Mouse (Mus musculus) midbrain, embryonic 14.5 days (tissue): Measurements from ENCODE around the gene Trib2. TPM values are rescaled to one million over a fixed set of nuclear protein-coding genes. Genes with fewer than 3 reads are reported as not detected.

Experiments used
- ATAC-seq: fragments of 200-750 bp; cut with Nextera tagmentation; 2 replicates; pipeline ENCODE4 v1.8.0; 2017; ENCODE audit warnings: moderate number of reproducible peaks, moderate library complexity; ENCODE audit not compliant: low FRiP score, low TSS enrichment
- DNase-seq: peaks from one replicate; pipeline ENCODE4 v3.0.0-alpha.2; 2015
- H3K27ac ChIP-seq: fragments of 300-500 bp; sonication (generic); replicated peaks from 2 replicates; pipeline ENCODE4 v1.5.1; 2014; ENCODE audit warnings: mild to moderate bottlenecking, low read depth, low read length, moderate library complexity
- H3K27me3 ChIP-seq: fragments of 300-500 bp; sonication (generic); 2 replicates; pipeline ENCODE4 v1.6.1; 2014; ENCODE audit warnings: low read length, control low read depth, mixed read lengths; ENCODE audit not compliant: control insufficient read depth, insufficient read depth
- H3K36me3 ChIP-seq: fragments of 300-500 bp; sonication (generic); 2 replicates; pipeline ENCODE4 v1.6.1; 2014; ENCODE audit warnings: low read length, control low read depth; ENCODE audit not compliant: control insufficient read depth, insufficient read depth
- H3K4me1 ChIP-seq: fragments of 300-500 bp; sonication (generic); 2 replicates; pipeline ENCODE4 v1.6.1; 2014; ENCODE audit warnings: mild to moderate bottlenecking, antibody characterized with exemption, low read length, control low read depth; ENCODE audit not compliant: control insufficient read depth, insufficient read depth
- H3K4me2 ChIP-seq: fragments of 300-500 bp; sonication (generic); 2 replicates; pipeline ENCODE4 v1.6.1; 2014; ENCODE audit warnings: mild to moderate bottlenecking, low read length, moderate library complexity
- H3K4me3 ChIP-seq: fragments of 300-500 bp; sonication (generic); replicated peaks from 2 replicates; pipeline ENCODE4 v1.5.1; 2014; ENCODE audit warnings: low read depth, low read length
- H3K9ac ChIP-seq: fragments of 300-500 bp; sonication (generic); replicated peaks from 2 replicates; pipeline ENCODE4 v1.6.1; 2014; ENCODE audit warnings: mild to moderate bottlenecking, low read length, moderate library complexity
- H3K9me3 ChIP-seq: fragments of 300-500 bp; sonication (generic); 2 replicates; pipeline ENCODE4 v1.6.1; 2016; ENCODE audit warnings: low read length, control low read depth, mixed read lengths; ENCODE audit not compliant: control insufficient read depth
- WGBS: fragments of 180-500 bp; shearing (Covaris S2); extraction: QIAGEN DNeasy Blood & Tissue Kit; methylation state at CpG from one replicate; pipeline ENCODE4 v1.1.7; 2014; 5-methylcytosine and 5-hydroxymethylcytosine counted together
- polyA plus RNA-seq: library from polyadenylated mRNA; unstranded; fragments of >200 nt; fragmentation: Nextera tagmentation; extraction: Ambion mirVana; gene quantifications from 2 replicates; pipeline ENCODE4 v1.2.1, GENCODE M21; 2014

Gene Trib2
- polyA plus RNA-seq, 1 experiment from 2014 or later, result 167 TPM

DNA sequence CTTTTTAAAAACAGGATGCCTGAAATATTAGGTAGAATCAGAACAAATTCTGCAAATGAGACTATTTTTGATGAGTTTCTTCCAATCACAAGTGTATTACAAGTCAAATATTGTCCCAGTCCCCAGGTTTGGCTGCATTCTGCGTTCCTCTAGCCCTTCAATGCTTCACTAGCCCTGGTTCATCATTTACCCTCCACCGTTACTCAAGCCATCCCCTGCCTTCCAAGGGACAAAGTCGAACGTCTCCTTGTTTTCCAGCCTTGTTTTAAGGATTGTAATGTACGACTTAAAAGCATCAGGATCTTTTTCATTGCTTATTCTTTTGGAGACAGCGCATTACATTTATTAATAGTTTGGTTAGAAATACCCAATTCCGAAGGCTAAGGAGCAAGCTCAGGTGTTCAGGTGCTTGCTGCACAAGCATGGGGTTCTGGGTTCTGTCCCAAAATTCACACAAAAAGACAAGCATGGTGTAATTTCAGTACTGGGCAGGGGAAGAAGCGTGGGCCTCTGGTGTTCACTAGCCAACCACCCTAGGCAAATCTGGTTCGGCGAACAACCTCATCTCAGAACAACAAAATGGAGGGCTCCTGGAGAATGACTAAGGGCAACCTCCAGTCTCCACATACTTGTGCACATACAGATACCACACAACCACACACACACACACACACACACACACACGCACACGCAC is 24.3 kb upstream of the Trib2 start:
- H3K4me1 ChIP-seq, result no peaks in the 10 kb centered on the region
- H3K9ac ChIP-seq, result no peak overlapping the region
- WGBS, result 92% methylated on average over 12 of the region's 12 CpGs
- DNase-seq (no peak), ATAC-seq (no peak)
- H3K4me2 ChIP-seq, result no peak overlapping the region
- no peak overlapping the region for H3K27ac ChIP-seq
- no peak overlapping the region for H3K4me3 ChIP-seq
- no peaks in the 10 kb centered on the region for H3K9me3 ChIP-seq
- no peaks in the 10 kb centered on the region for H3K27me3 ChIP-seq
- H3K36me3 ChIP-seq, result no peaks in the 10 kb centered on the region

DNA sequence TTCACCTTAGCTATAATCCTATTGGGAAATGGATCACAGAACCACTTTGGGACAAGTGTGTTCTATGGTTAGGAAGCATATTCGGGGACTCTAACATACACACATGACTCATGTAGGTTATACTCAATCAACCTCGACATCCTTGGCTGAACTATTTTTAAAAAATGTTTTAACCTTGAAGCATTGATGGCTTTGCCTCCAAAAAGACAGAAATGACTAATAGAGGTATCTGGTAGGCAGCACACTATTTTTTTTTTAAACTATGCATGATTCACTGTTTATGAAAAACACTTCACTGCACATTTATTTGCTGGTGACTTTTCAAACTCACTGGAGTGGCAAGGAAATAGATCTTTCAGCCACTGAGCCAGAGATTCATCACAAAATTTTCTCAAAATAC is 21.5 kb upstream of the Trib2 start:
- 92% methylated on average over 2 of the region's 2 CpGs for WGBS
- Histone ChIP-seq H3K27ac (no peak overlapping the region), H3K36me3 (no peaks in the 10 kb centered on the region), H3K4me1 (no peaks in the 10 kb centered on the region), H3K9me3 (no peaks in the 10 kb centered on the region), H3K4me3 (no peak overlapping the region), H3K27me3 (no peaks in the 10 kb centered on the region), H3K9ac (no peak overlapping the region), H3K4me2 (no peak overlapping the region)
- no peak for ATAC-seq
- no peak for DNase-seq

DNA sequence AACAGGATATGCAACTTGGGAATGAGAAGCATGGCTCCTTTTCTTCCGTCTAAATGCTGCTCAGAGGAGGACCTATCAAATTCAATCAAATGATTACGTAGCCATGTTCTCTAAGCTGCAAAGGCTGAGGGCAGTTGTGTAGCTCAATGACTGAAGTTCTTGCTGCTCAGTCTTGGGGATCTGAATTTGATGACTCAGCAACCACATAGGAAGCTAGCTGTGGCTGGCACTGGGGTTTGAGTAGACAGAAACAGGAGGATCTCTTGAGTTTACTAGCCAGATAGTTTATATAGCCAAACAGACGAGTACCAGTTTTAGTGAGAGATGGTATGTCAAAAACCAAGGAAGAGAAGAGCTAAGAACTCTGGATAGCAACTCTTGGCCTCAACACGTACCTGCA is 20.8 kb upstream of the Trib2 start:
- Histone ChIP-seq H3K4me1 (no peaks in the 10 kb centered on the region), H3K9me3 (no peaks in the 10 kb centered on the region), H3K27ac (no peak overlapping the region), H3K27me3 (no peaks in the 10 kb centered on the region), H3K4me3 (no peak overlapping the region), H3K4me2 (no peak overlapping the region), H3K9ac (no peak overlapping the region), H3K36me3 (no peaks in the 10 kb centered on the region)
- ATAC-seq (no peak), DNase-seq (no peak)
- 90% methylated on average over 4 of the region's 4 CpGs for WGBS

DNA sequence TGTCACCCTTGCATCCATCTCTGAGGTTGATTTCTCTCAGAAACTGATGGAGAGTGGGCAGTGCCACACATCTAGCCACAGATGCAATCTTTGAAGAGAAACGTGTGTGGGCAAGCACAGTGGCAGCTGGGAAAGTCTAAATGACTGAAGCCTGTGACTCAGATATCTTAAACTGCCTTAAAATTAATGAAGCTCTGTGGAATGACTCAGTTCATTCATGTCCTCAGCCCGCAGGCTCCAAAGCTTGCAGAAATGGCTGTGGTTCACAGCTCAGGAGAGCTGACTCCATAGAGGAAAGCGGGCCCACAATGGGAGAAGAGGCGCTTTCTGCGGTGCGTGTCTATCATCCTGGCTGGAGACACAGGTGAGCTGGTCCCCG is 15.9 kb upstream of the Trib2 start:
- H3K27me3 ChIP-seq, result no peaks in the 10 kb centered on the region
- no peak overlapping the region for H3K4me3 ChIP-seq
- H3K4me1 ChIP-seq, result no peaks in the 10 kb centered on the region
- H3K36me3 ChIP-seq, result no peaks in the 10 kb centered on the region
- DNase-seq (no peak), ATAC-seq (no peak)
- no peaks in the 10 kb centered on the region for H3K9me3 ChIP-seq
- no peak overlapping the region for H3K27ac ChIP-seq
- no peak overlapping the region for H3K9ac ChIP-seq
- H3K4me2 ChIP-seq, result no peak overlapping the region
- 91% methylated on average over 7 of the region's 7 CpGs for WGBS

DNA sequence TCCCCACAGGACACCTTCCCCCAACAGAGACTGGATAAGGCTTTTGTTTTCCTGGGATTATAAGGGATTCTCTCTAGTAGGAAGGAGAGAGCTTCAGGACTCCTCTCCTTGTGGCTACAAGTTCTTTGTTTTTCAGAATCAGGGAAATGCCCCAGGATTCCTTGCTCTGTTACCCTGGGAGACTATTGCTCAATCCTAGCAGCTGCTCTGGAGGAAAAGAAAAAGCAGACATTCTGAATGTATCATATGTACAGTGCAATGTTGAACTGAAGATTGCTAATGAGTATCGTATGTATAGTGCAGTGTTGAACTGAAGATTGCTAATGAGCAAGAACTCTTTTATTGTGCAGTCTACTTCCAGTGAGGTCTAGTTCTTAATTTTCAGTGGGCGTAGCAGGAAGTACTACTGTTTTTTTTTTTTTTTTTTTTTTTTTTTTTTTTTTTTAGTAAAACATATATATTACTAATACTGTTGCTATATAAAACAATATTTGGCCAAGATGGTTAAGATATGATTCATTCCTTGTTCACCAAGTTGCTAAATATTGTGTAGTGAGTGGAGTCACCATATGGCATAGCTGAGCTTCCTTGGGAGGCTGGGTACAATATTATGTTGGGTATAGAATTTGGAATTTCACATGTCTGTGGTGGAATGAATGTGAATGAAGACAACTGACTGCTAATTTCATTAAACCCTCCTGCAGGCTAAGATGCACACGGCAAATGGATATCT is 15.4 kb upstream of the Trib2 start:
- no peaks in the 10 kb centered on the region for H3K4me1 ChIP-seq
- whole genome bisulfite sequencing, result 89% methylated on average over 3 of the region's 3 CpGs

DNA sequence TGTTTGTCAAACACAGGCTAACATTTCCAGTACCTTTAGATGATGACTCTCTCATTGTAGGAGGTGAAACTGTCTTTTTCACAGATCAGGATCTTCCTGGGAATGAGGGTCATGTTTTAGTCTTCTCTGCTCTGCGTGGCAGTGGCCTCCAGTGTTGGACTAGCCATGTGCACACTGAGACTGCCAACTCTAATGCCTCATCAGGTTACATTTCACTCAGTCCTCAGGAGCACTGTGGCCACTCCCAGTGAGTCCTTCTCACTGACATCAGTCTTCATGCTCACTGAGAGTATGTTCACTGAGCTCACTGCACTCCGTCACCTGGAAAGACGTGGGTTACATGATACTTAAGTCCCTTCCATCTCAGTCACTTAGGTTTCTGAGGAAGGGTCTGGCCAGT is 14.0 kb upstream of the Trib2 start:
- H3K27me3 ChIP-seq, result no peaks in the 10 kb centered on the region
- no peak overlapping the region for H3K27ac ChIP-seq
- ATAC-seq (no peak), DNase-seq (no peak)
- WGBS, result 90% methylated on average over 3 of the region's 3 CpGs
- no peaks in the 10 kb centered on the region for H3K9me3 ChIP-seq
- no peak overlapping the region for H3K4me2 ChIP-seq
- no peaks in the 10 kb centered on the region for H3K36me3 ChIP-seq
- no peaks in the 10 kb centered on the region for H3K4me1 ChIP-seq
- no peak overlapping the region for H3K9ac ChIP-seq
- no peak overlapping the region for H3K4me3 ChIP-seq

More for the DNA sequence above, 15.4 kb upstream of the Trib2 start:
- Histone ChIP-seq H3K9me3 (no peaks in the 10 kb centered on the region), H3K27me3 (no peaks in the 10 kb centered on the region), H3K4me2 (no peak overlapping the region), H3K27ac (no peak overlapping the region), H3K36me3 (no peaks in the 10 kb centered on the region), H3K4me3 (no peak overlapping the region), H3K9ac (no peak overlapping the region)
- no peak for ATAC-seq
- no peak for DNase-seq

DNA sequence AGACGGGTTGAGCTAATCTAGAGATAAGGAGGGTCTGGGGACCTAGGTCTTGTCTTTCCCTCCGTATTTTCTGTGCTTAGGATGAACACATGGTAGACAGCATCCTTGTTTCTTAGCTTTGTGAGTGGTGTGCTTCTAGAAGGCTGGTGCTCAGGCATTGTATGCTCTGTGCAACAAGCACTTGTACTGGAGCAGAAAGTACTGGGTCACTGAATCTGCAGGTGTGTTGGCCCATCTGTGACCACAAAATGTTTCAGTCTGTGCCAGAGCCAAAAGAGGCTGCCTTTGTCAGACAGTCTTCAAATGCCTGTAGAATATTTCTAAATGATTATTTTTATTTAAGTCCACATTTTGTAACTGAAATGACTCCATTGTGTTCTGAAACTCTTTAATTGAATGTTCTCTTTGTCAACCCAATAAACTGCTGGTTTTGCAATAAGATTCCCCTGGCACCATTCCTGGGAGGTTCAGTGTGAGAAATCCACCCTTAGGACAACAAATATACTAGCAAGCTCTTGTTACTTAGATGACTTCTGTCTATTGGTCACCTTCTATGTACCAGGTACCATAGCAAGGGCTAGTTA is 12.2 kb upstream of the Trib2 start:
- WGBS, result 86% methylated on average over 2 of the region's 2 CpGs
- no peaks in the 10 kb centered on the region for H3K36me3 ChIP-seq
- ATAC-seq, result no peak
- no peaks in the 10 kb centered on the region for H3K9me3 ChIP-seq
- no peaks in the 10 kb centered on the region for H3K27me3 ChIP-seq
- no peak overlapping the region for H3K9ac ChIP-seq
- no peak overlapping the region for H3K4me3 ChIP-seq
- H3K4me2 ChIP-seq, result no peak overlapping the region
- H3K4me1 ChIP-seq, result no peaks in the 10 kb centered on the region
- no peak overlapping the region for H3K27ac ChIP-seq
- no peak for DNase-seq

DNA sequence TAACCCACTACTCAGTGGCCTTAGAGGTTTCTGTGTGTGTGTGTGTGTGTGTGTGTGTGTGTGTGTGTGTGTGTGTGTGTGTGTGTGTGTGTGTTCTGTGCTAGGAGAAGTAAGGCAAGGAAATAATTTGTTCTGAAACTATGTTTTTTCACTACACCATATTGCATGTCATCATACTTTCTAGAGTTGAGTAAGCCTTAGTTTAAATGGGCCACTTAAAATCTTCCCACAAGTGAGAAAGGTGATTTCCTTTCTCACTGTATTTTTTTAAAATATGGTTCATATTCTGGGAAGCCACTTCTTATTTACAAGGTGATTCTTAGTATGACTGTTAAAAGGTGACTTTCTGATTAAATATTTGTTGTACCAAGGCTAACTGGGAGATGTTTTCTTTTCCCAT is 4.3 kb upstream of the Trib2 start:
- H3K27ac ChIP-seq, result no peak overlapping the region
- no peaks in the 10 kb centered on the region for H3K27me3 ChIP-seq
- no peak for DNase-seq
- H3K9ac ChIP-seq, result no peak overlapping the region
- no peak overlapping the region for H3K4me3 ChIP-seq
- no peak for ATAC-seq
- H3K4me1 ChIP-seq, result peaks cover 5% of the 10 kb centered on the region; the same call in 1 of the 2 replicates
- H3K4me2 ChIP-seq, result no peak overlapping the region
- H3K9me3 ChIP-seq, result no peaks in the 10 kb centered on the region
- no peaks in the 10 kb centered on the region for H3K36me3 ChIP-seq

DNA sequence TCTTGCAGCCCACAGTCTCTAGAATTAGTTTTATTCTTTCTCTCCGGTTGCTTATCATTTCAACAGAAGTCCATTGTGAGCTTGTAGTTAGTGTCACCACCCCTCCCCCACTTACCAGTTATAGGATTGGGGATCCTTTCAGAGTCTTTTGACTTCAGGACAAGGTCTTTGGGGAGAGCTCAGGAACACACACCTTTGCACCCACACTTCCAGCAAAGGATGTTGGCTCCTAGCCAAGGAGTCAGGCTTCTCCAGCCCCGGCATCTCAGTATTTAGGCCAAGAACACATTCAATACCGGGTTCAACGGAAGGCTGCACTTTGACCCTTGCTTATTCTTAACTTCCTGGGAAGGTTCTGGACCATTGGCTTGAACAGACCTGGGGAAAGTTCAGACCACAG is 643 bp upstream of the Trib2 start:
- H3K27ac ChIP-seq, result peak overlapping the region; percentile 98
- 16% methylated on average over 4 of the region's 4 CpGs for WGBS
- H3K27me3 ChIP-seq, result no peaks in the 10 kb centered on the region
- no peak for ATAC-seq
- H3K36me3 ChIP-seq, result no peaks in the 10 kb centered on the region
- H3K4me1 ChIP-seq, result peaks cover 5% of the 10 kb centered on the region; the same call in 1 of the 2 replicates
- H3K4me3 ChIP-seq, result peak overlapping the region; percentile 93
- DNase-seq, result no peak
- H3K9me3 ChIP-seq, result no peaks in the 10 kb centered on the region
- H3K9ac ChIP-seq, result peak overlapping the region; percentile 99
- H3K4me2 ChIP-seq, result peak overlapping the region; percentile 78
